Mouse (Mus musculus) cerebellum, adult 2 months (tissue): ENCODE results near the gene 9130213A22Rik.

ENCODE experiments used
- CTCF ChIP-seq: fragments of 200-500 bp; IDR thresholded peaks from 2 replicates; pipeline ENCODE4 v1.5.1; 2011; ENCODE audit warnings: low read depth, mild to moderate bottlenecking, control low read depth, low read length, moderate library complexity, borderline replicate concordance; ENCODE audit not compliant: insufficient read depth
- POLR2A ChIP-seq: fragments of 200-500 bp; IDR thresholded peaks from 2 replicates; pipeline ENCODE4 v1.6.1; 2011; ENCODE audit warnings: low read length, control low read depth, borderline replicate concordance; ENCODE audit not compliant: insufficient read depth

DNA sequence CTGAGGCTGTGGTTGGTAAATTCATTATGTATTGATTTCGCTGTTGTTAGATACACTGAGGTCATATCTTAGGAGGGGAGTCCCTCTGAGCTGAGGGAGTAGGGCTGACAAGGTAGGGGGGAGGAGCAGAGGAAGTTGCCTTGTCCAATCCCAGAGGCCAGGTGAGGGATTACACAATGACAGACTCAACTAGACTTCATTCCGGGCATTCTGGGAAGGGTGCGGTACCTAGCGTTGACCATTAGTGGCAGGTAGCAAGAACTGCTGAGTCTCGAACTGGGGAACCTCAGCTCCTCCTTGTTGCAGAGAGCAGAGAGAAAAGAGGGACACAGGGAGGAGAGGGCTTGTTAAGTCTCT lies 11.2 kb upstream of the 9130213A22Rik start:
- 0 out of 2 replicates have a peak, but pooled peaks have one; percentile 4 for TF ChIP-seq CTCF
- no peak for TF ChIP-seq POLR2A
